Mouse (Mus musculus): Measurements from ENCODE around the gene Col27a1.

Gene Col27a1

DNA sequence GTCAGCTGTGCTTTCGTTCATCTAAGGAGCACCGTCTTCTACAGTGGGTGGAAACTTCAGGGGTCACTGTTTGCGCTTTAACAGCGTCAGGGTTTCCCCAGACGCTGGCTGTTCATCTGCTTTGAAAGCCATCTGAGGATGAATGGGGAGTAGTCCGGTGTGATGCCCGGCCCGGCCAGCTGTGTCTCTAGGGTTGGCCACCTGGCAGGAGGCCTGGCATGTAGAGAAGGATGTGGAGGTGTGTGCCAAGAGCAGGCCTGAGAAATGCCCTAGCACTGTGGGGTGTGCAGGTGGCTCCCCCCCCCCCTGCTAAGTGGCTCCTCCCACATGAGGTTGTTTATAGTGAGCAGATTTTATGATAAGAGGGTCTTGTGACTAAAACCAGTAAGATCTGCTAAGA lies 8.4 kb downstream of the Col27a1 start:
- in situ Hi-C loops (cut with MboI, MseI) = no loop called here

DNA sequence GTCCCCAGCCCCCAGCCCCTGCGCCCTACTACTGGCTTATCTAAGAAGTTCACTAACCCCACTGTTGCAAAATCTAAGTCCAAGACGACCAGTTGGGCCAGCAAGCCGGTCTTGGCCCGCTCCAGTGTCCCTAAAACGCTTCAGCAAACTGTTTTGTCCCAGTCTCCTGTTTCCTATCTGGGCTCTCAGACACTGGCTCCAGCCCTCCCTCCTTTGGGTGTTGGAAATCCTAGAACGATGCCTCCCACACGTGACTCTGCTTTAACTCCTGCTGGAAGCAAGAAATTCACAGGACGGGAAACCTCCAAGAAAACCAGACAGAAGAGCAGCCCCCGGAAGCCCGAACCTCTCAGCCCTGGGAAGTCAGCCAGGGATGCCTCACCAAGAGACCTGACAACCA lies 11.6 kb downstream of the Col27a1 start:
- in situ Hi-C loops (cut with MboI, MseI) = no loop called here

DNA sequence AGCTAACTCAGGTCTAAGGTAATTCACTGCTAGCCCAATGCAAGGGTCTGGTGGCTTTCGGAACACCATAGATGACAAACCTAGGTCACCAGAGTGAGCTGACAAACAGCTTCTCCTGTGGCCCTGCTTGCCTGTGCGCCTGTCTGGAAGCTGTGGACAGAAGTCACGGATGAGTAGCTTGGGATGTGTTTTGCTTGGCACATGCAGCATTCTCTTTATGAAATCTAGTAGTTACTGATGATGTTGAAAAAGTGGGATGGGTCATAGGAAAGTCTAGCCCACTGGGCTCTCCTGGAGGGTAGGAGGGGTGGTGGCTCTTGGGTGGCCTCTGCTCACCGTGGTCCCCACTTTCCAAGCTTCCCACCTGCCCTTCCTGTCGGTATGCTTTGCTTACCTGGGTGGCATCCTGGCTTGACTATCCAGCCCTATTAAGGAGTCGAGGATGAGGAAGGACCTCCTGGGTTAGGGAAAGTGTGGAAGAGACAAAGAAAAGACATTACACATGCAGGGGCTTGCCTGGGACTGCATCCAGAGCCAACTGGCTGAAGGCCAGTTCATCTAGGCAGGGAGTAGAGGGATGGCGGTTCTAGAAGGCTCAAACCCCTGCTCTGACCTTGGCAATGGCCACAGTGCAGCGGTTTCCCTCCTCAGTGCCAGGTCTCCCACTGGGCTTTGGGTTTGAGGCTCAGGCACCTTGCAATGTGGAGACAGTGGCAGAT lies 12.5 kb downstream of the Col27a1 start:
- in situ Hi-C loops (cut with MboI, MseI) = no loop called here

DNA sequence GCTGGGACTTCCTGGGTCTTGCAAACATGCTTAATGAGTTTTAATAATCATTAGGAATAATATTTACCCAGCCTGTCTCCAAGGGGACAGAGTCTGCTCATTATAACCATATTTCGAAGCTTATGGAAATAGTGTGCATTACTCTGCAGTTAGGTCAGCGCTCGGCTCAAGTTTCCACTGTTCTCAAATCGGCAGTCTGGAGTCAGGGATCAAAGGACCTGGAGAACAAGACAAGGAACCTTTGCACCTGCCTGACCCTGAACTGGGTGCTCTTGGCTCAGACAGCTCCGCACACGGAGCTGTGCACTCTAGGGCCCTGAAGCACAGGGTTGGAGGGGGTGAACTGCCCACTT lies 13.1 kb downstream of the Col27a1 start:
- in situ Hi-C loops (cut with MboI, MseI) = no loop called here

DNA sequence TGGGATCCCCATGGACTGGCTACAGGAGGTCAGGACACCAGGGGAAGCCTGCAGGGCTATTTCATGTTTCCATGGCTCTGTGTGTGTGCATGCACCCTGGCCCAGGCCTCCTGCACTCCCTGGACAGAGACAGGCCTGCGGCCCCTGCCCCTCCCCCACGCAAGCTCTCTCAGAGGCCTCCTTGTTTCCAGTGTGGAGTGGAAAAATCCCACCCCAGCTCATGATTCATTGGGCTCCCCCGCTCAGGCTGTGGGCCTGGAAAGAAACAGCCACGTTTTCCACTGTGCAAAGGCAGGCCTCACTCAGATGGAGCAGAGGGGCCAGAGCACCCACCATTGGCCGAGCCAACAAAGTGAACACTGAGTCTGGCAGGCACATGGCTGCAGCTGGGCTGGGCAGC lies 15.1 kb downstream of the Col27a1 start:
- in situ Hi-C loops (cut with MboI, MseI) = no loop called here

DNA sequence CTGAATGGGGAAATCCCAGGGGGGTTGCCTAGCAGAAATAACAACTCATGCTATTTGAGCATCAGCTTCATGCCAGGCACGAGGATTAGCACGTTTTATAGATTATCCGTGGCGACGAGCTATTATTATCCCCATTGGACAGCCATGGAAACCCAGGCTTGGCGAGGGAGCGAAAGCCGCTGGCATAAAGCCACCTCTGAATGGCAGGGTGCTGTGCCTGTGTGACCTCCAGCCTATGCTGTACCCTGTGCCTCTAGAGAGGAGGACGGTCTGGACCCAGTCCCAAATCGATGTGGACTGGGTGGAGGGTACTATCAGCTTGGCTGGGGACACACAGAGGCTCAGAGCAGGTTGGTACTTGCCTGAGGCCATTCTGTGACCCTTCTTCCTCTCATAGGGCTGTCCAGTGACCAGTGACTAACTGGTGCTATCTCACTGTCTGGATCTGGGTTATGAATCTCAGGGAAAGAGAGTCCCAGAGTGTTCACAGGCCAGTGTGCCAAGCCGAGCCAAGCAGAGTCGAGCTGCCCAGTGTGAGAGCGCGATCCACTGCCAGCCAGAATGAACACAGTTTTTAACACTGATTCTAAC lies 16.3 kb downstream of the Col27a1 start:
- in situ Hi-C loops (cut with MboI, MseI) = no loop called here

DNA sequence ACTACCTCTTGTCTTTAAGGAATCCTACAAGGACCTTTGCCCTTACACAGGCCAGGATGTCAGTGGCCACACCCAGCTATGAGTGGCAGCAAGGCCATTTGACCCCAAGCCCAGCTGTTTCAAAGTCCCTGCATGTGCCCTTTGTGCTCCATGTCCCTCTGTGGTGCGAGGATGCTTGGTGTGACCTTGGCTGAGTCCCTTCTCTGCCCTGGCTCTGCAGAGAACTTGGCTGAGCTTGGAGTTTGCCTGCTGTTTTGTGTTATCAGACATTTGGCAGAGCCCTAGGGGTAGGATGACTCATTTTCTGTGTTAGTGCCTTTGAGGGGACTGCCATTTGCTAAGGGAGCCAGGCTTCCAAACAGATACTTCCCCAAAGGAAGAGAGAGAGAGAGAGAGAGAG lies 17.3 kb downstream of the Col27a1 start:
- in situ Hi-C loops (cut with MboI, MseI) = no loop called here

DNA sequence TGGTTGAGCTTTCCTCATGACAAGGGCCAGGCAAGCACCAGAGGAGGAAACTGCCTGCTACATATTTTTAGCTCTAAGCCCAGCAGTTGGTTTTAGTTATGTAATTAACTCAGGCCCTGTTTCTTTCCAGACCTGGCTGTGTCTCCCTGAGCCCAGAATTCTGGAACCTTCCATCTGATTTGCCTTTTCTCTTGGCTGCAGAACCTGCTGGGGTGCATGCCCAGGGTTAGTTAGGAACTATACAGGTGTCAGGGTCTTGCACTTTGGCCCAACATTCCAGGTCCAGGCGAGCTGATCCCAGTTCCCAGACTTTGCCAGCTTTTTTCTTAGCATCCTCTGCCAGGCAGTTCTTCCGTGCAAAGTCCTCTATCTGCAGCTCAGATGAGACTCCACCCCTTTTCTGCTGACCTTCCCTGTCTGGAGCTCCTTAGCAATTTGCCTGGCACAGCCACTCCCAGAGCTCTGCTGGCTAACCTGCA lies 18.8 kb downstream of the Col27a1 start:
- in situ Hi-C loops (cut with MboI, MseI) = no loop called here

DNA sequence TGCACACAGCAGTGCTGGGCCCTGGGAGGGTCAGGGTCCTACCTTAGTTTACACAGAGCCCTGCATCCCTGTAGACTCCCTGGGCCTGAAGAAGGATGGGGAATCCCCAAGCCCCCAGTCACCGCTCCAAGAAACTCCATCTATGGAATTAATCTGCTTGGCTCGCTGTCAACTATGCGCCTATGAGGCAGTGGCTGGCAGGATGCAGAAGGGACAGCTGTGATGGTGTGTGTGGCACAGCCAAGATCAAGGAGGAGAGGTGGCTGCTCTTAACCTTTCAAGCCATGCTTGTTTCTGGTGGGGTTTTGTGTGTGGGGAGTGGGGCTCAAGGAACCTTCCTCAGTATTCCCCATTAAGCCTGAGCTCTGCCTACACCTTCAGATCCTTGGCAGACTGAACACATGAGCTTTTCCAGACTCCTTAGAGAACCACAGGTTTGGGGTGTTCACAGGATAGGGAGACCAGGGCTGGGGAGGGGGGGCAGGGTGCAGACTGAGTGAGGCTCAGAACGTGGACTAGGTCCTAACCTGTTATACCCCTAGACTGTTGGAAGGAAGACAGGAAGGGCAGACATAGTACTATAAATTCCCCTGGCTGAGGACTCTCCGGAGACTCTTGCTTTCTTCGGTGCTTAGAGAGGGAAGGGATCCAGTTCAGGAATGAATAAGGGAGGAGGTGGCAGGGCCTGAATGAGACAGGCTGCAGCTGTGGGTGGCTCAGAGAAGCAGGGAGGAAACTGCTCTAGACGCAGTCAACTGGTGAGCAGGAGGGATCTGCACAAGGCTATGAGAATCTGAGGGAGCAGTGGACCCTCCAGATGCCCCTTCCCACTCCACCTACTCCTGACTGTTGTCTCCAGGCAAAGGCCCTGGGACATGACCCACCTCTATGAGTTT lies 20.0 kb downstream of the Col27a1 start:
- in situ Hi-C loops (cut with MboI, MseI) = no loop called here

DNA sequence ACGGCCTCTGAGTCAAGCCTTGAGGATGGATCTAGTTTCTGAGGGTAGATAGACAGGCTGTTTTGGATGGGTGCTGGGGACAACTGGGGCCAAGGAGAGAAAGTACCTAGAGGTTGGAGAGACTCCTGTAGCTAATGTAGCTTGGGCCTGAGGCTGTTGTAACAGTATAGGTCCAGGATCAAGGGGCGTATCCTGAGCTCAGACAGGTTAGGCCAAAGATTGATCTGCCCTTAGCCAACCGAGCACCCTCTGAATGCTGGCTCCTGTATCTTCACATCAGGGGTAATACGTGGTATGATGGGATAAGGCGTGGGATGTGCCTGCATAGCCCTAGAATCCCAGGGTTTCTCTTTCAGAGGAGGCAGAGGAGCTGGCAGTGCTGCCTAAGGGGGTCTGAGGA lies 21.0 kb downstream of the Col27a1 start:
- in situ Hi-C loops (cut with MboI, MseI) = no loop called here

DNA sequence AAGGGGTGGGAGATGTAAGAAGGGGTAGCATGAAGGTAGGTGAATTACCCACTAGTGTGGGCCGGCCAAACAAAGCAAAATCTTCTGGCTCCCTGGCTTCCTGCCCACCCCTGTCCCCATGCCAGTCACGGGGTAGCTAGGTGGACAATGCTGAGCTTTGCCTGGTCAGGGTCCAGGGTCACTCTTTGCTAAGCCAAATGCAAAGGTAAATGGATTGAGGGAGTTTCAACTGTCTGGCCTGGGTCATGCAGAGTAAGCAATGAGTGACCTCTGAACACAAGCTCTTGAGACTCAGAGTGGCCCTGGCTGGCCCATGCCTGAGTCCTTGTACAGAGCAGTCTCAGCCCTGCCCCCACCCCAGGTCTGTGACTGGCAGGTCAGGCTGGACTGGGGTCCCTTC lies 22.4 kb downstream of the Col27a1 start:
- in situ Hi-C loops (cut with MboI, MseI) = no loop called here

DNA sequence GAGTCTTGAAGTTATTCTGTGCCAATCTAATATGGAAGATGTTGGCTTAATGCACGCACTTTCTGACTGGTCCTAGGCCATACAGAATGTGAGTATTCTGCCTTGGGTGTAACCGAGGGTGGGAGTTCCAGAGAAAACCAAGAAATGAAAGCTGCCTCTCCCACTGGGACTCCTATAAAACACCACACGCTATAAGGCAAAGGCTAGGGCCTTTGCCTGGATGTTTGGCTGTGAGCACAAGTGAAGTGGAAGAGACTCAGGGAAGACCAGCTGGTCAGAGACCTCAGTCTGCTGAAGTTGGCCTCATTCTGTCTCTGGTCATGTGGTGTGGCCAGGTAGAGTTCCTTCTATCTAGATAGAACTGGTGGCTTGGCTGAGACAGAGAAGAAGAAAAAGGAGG lies 23.4 kb downstream of the Col27a1 start:
- in situ Hi-C loops (cut with MboI, MseI) = no loop called here

DNA sequence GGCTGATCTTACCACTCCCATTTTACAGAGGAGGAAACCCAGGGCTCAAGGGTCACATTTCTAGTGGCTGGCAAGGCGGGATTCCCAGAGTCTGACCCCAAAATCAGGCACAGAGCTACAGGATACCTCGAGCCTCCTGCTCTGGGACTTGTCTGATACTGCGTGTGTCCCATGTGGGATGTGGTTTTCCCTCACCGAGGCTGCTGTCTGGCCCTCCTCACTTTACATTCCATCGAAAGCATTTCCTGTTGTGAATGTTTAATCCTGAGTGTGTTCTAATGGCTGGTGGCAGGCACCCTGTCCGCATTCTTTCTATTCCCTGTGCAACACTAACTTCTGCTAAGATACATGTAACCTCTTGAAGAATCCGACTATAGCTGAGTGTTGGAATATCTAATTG lies 24.3 kb downstream of the Col27a1 start:
- in situ Hi-C loops (cut with MboI, MseI) = no loop called here

DNA sequence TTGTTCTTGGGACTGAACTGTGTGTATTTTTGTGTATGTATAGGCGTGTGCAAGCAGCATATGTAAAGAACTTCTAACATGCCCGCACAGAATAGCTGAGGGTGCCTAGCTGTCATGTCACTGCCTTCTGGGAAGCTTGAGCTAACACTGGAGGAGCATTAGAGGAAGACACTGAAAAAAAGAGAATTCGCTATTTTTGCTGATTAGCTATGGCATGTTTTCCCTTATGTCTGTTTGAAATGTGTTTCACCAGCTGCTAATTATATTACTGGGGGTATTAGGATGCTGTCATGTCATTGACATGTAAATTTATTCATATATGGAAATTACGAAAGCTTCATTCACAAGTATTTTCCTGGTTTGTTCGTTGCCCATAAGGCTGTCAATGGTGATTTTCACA lies 24.9 kb downstream of the Col27a1 start:
- in situ Hi-C loops (cut with MboI, MseI) = no loop called here

DNA sequence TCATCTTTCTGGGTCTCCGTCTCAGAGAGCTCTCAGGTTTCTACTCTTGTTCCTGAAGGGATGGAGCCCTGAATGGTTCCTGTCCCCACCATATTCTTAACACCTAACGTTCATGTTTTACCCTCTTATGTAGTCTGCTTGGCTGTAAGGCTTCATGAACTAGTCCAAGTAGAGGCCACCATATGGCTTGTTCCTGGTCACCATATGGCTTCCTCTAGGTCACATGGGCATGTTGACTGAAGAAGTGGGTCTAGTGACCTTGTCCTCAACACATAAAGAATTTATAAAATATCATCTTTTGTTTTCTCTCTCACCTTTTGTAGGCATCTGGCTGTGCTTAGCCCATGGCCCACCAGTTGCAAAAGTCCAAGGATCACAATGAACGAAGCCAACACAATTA lies 27.2 kb downstream of the Col27a1 start:
- in situ Hi-C loops (cut with MboI, MseI) = no loop called here

DNA sequence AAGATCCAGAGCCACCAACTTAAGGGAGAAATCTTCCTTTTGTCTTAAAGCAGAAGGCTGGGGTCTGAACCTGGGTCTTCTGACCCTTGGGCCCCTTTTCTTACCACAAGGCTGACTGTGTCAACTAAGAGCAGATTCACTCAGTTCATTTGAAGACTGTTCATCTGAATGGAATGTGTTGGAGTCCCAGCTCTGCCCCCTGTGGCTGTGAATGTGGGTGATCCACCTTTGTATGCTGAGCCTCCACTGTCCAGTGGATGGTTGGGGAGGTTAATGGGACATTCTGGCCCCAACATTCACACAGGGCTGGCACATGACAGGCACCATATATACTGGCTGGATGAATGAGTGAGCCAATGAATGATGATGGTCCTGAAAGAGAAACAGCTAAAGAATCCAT lies 34.2 kb downstream of the Col27a1 start:
- in situ Hi-C loops (cut with MboI, MseI) = no loop called here

DNA sequence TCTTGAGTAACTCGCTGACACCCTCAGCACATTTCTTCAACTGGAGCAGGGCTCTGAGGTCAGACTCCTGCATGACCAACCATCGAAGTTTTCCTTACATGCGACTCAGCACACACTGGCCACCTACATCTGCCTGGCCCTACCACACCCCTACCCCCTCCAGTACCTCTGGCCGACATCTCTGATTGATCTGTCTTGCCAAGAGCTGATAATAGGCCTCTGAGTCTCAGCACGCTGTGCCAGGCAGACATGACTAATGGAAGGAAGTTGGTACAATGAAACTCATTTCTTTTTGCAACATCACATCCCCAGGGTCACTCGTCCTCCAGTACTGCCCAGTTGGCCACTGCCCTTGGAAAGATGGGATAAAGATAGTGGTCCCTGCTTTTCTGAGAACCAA lies 35.1 kb downstream of the Col27a1 start:
- in situ Hi-C loops (cut with MboI, MseI) = no loop called here

DNA sequence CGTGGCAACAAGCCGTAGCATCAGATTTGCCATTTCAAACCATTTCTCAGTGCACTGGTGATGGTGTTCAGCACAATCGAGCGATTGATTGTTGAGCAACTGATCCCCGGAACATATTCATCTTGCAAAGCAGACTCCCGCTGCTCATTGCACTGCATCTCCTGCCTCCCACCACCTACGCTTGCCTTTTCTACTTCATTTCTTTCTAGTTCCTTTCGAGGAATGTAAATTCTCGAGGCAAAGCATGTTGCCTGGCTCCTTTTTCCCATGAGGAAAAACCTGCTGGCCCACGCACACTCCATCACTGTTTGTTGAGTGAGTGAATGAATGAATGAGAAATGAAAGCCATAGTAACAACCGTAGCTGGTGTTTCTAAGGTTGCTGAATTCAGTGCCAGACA lies 38.0 kb downstream of the Col27a1 start:
- in situ Hi-C loops (cut with MboI, MseI) = no loop called here

DNA sequence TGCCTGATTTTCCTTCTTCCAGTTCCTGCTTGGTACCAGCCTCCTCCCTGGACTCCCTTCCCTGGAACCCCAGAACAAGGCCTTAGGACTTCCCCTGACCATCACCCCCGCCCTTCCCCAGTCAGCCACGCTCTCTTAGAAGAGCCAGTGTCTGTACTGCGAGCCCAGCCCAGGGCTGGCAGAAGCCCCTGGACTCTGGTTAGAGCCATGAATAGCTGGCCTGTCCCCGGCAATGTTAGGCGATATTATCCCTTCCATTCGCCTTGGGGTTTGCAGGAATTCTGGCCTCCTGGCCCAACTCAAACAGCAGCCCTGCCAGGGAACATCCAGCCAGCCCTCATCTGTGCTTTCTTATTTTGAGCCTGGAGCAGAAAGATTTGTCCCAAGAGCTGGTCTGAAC lies 39.9 kb downstream of the Col27a1 start:
- in situ Hi-C loops (cut with MboI, MseI) = no loop called here

DNA sequence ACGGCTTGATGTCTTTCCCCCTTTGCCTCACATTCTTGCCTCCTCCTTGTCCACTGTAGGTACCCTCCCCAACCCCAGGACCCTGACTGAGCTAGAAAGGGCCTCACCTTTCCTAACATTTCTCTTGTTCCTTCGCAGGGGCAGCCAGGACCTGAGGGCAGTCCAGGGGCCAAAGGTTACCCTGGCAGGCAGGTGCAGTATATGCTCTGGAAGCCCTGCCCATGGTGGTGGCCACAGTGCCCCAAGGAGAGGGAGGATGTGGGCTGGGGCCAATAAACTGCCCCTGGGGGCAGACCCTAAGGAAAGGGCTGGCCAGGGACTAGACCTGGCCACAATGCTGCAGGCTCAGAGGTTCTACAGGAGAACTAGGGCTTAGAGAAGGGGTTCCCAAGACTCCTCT lies 40.3 kb downstream of the Col27a1 start:
- in situ Hi-C loops (cut with MboI, MseI) = no loop called here

DNA sequence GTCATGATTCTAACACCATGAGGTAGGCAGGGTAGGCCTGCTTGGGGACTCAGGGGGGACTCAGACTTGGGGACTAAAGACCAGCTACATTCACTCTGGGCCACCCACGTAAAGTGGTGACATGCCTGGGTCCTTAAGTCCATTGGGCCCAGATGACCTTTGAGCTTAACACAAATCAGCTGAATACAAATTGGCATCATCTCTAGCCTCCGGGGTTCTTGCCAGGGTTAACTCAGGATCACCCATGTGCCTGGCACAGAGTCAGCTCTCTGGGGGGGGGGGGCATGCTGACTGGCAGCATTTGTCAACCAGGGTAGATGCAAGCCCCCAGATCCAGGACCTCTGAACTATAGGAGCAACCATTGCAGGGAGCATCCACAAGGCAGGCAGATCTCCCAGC lies 42.6 kb downstream of the Col27a1 start:
- in situ Hi-C loops (cut with MboI, MseI) = no loop called here

DNA sequence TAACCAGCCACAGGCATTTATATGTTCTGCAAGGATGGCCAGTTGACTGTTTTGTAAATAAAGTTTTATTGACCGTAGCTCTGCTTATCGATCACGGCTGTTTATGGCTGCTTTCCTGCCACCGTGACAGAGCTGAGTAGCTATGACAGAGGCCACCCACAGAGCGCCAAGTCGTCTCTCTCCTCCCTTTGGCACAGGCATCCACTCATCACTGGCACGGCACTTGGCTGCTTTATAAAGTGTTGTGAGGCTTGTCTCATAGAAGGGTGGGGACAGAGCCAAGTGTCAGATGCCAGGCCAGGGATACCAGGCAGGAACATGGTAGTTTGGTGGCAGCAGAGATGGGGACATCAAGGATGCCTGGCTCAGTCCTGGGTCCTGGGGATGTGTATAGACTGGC lies 43.5 kb downstream of the Col27a1 start:
- in situ Hi-C loops (cut with MboI, MseI) = no loop called here

DNA sequence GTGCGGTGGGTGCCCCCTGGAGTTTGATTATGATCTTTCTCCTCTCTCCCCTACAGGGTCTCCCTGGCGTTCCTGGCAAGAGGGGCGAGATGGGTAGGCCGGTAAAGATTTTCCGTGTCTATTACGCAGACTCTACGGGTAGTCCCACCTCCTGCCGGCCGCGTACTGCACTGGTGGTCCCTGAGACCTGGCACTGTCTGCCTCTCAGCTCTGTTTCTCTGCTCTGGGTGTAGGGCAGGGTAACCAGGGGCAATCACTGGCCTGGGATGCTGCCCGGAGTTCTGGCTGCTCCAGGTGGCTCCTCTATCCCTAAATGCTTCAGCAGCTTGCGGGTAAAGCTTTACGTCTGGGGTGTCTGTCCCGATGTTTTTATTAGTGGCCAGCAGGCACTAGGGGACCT lies 44.3 kb downstream of the Col27a1 start:
- in situ Hi-C loops (cut with MboI, MseI) = no loop called here

All from T-helper 1 cell (primary cell).